In the genomic region with DNA sequence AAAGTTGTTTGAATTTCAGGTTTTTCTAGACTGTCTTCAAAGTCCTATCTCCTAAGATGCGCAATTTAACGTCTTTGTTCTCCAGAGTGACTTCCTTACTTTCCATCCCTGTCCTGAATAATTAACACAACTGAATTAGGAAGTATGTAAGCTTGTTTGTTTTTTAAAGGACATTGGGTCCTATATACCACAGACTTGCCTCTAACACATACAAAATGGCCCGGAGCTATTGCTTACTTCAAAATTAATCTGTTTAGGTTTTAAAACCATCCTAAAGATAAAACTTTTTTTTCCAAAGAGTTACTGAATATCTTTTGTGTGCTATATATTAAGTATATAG, we compare ENCODE assay signal across 8 mouse cellular contexts. TPM values are rescaled to one million over a fixed set of nuclear protein-coding genes. Genes with fewer than 3 reads are reported as not detected.
DNase-seq lines count a peak whose midpoint lies in the region; ATAC-seq and TF ChIP-seq lines count a peak whose summit lies in the region.

No protein-coding gene starts in this region.

- no peak for TF ChIP-seq CTCF in E14TG2a.4 (conservative IDR thresholded peaks at IDR 0.05; ENCODE audit: low read length)
- no peak for TF ChIP-seq CTCF in liver, postnatal 0 days (IDR thresholded peaks at IDR 0.05; ENCODE audit: low read depth)

- peak overlapping the region; percentile 96 for H3K9ac ChIP-seq in heart, embryonic 11.5 days (ENCODE audit: low read depth, low read length)
- peak overlapping the region; percentile 95 for H3K9ac ChIP-seq in forebrain, embryonic 16.5 days (replicated peaks; ENCODE audit: low read depth, low read length)
- peak overlapping the region; percentile 77 for H3K9ac ChIP-seq in liver, postnatal 0 days (replicated peaks)

- H3K4me3 ChIP-seq in heart, embryonic 11.5 days (ENCODE audit: low read depth, low read length), result peak overlapping the region; percentile 82
- peak overlapping the region; percentile 94 for H3K4me3 ChIP-seq in E14TG2a.4 (replicated peaks; ENCODE audit: low read length)
- H3K4me3 ChIP-seq in forebrain, embryonic 16.5 days (replicated peaks; ENCODE audit: low read length), result peak overlapping the region; percentile 94
- H3K4me3 ChIP-seq in liver, postnatal 0 days (ENCODE audit: low read depth, low read length), result peak overlapping the region; percentile 67

- DNase-seq in heart, adult 11 months, result no peak
- DNase-seq in liver, postnatal 0 days, result no peak
- no peak for DNase-seq in yolk sac, embryonic 10.5 days (ENCODE audit: low spot score)
- no peak for DNase-seq in retina, embryonic 14.5 days (ENCODE audit: low spot score)
- DNase-seq in frontal cortex, postnatal 10 days (ENCODE audit: low spot score in 2 of 2), result no peak

- no peak for ATAC-seq in heart, embryonic 11.5 days (replicated peaks; ENCODE audit: insufficient number of reproducible peaks, low FRiP score, low TSS enrichment)
- peak; percentile 22; the same call in 1 of the 2 replicates for ATAC-seq in forebrain, embryonic 16.5 days
- 0 out of 2 replicates have a peak, but pooled peaks have one; percentile 20 for ATAC-seq in liver, postnatal 0 days

- peak overlapping the region; percentile 91 for H3K4me2 ChIP-seq in heart, embryonic 11.5 days
- peak overlapping the region; percentile 64 for H3K4me2 ChIP-seq in forebrain, embryonic 16.5 days (ENCODE audit: low read length)
- H3K4me2 ChIP-seq in liver, postnatal 0 days (ENCODE audit: low read depth, low read length), result peak overlapping the region; percentile 73

- peak overlapping the region; percentile 95 for H3K27ac ChIP-seq in heart, embryonic 11.5 days (ENCODE audit: low read depth, low read length)
- H3K27ac ChIP-seq in forebrain, embryonic 16.5 days (ENCODE audit: low read length), result peak overlapping the region; percentile 94
- peak overlapping the region; percentile 94 for H3K27ac ChIP-seq in liver, postnatal 0 days (ENCODE audit: low read depth)

- H3K36me3 ChIP-seq in heart, embryonic 11.5 days (ENCODE audit: control insufficient read depth, insufficient read depth, low read length), result no peaks in the 10 kb centered on the region
- peaks cover under 1% of the 10 kb centered on the region for H3K36me3 ChIP-seq in E14TG2a.4 (ENCODE audit: insufficient read depth, low read length)
- H3K36me3 ChIP-seq in forebrain, embryonic 16.5 days (ENCODE audit: control insufficient read depth, insufficient read depth), result no peaks in the 10 kb centered on the region
- H3K36me3 ChIP-seq in liver, postnatal 0 days (replicated peaks; ENCODE audit: insufficient read depth, low read length), result no peaks in the 10 kb centered on the region

- H3K27me3 ChIP-seq in heart, embryonic 11.5 days (ENCODE audit: control insufficient read depth, insufficient read depth, low read length), result no peaks in the 10 kb centered on the region
- no peaks in the 10 kb centered on the region for H3K27me3 ChIP-seq in E14TG2a.4 (ENCODE audit: insufficient read depth, low read length)
- H3K27me3 ChIP-seq in forebrain, embryonic 16.5 days (replicated peaks; ENCODE audit: control insufficient read depth, insufficient read depth, low read length), result peaks cover 21% of the 10 kb centered on the region
- peaks cover 8% of the 10 kb centered on the region for H3K27me3 ChIP-seq in liver, postnatal 0 days (ENCODE audit: insufficient read depth, low read length)

- TF ChIP-seq EP300 in liver, postnatal 0 days (IDR thresholded peaks at IDR 0.05; ENCODE audit: low read depth), result no peak

- H3K9me3 ChIP-seq in heart, embryonic 11.5 days (replicated peaks; ENCODE audit: control insufficient read depth, low read length), result no peaks in the 10 kb centered on the region
- no peaks in the 10 kb centered on the region for H3K9me3 ChIP-seq in E14TG2a.4 (ENCODE audit: low read length)
- H3K9me3 ChIP-seq in forebrain, embryonic 16.5 days (ENCODE audit: control insufficient read depth, low read length), result no peaks in the 10 kb centered on the region
- H3K9me3 ChIP-seq in liver, postnatal 0 days (ENCODE audit: low read length), result peaks cover 2% of the 10 kb centered on the region; the same call in 1 of the 2 replicates

- 12% methylated on average over 3 of the region's 3 CpGs for whole genome bisulfite sequencing in heart, embryonic 11.5 days (ENCODE audit: insufficient replicate concordance)
- 14% methylated on average over 3 of the region's 3 CpGs for WGBS in forebrain, embryonic 16.5 days
- WGBS in liver, postnatal 0 days (ENCODE audit: insufficient replicate concordance), result 9% methylated on average over 3 of the region's 3 CpGs

- peaks cover 8% of the 10 kb centered on the region for H3K4me1 ChIP-seq in heart, embryonic 11.5 days (ENCODE audit: control insufficient read depth, insufficient read depth, low read length)
- H3K4me1 ChIP-seq in E14TG2a.4 (replicated peaks; ENCODE audit: low read depth, low read length), result peaks cover 41% of the 10 kb centered on the region
- H3K4me1 ChIP-seq in forebrain, embryonic 16.5 days (replicated peaks; ENCODE audit: control insufficient read depth, insufficient read depth, low read length), result peaks cover 7% of the 10 kb centered on the region
- peaks cover 19% of the 10 kb centered on the region for H3K4me1 ChIP-seq in liver, postnatal 0 days (ENCODE audit: insufficient read depth)

RNA-seq across cellular contexts. Expression of a gene that starts 0.2 kb away (rescaled TPM):
- 90.3 and 92.9 TPM in 2 replicates for polyA plus RNA-seq in heart, embryonic 11.5 days (2014; fragmentation: Nextera tagmentation; extraction: Ambion mirVana)
- polyA plus RNA-seq in forebrain, embryonic 16.5 days (2015; fragmentation: Nextera tagmentation; extraction: Ambion mirVana), result 93.5 and 102 TPM in 2 replicates
- polyA plus RNA-seq in liver, postnatal 0 days (2015; fragmentation: Nextera tagmentation; extraction: Ambion mirVana), result 58.1 and 59.6 TPM in 2 replicates

RNA-seq across cellular contexts. Expression of a gene that starts 7.2 kb away (rescaled TPM):
- polyA plus RNA-seq in heart, embryonic 11.5 days (2014; fragmentation: Nextera tagmentation; extraction: Ambion mirVana), result 51.2 TPM in 2 replicates
- polyA plus RNA-seq in forebrain, embryonic 16.5 days (2015; fragmentation: Nextera tagmentation; extraction: Ambion mirVana), result 126 and 130 TPM in 2 replicates
- 13.9 and 15.1 TPM in 2 replicates for polyA plus RNA-seq in liver, postnatal 0 days (2015; fragmentation: Nextera tagmentation; extraction: Ambion mirVana)

RNA-seq across cellular contexts. Expression of a gene that starts 14.0 kb away (rescaled TPM):
- polyA plus RNA-seq in heart, embryonic 11.5 days (2014; fragmentation: Nextera tagmentation; extraction: Ambion mirVana), result 59.9 and 60.7 TPM in 2 replicates
- polyA plus RNA-seq in forebrain, embryonic 16.5 days (2015; fragmentation: Nextera tagmentation; extraction: Ambion mirVana), result 47.6 and 49.2 TPM in 2 replicates
- 61.5 and 69.6 TPM in 2 replicates for polyA plus RNA-seq in liver, postnatal 0 days (2015; fragmentation: Nextera tagmentation; extraction: Ambion mirVana)

RNA-seq across cellular contexts. Expression of a gene that starts 24.9 kb away (rescaled TPM):
- 48.4 and 49.4 TPM in 2 replicates for polyA plus RNA-seq in heart, embryonic 11.5 days (2014; fragmentation: Nextera tagmentation; extraction: Ambion mirVana)
- polyA plus RNA-seq in forebrain, embryonic 16.5 days (2015; fragmentation: Nextera tagmentation; extraction: Ambion mirVana), result 111 and 114 TPM in 2 replicates
- 16.0 and 16.7 TPM in 2 replicates for polyA plus RNA-seq in liver, postnatal 0 days (2015; fragmentation: Nextera tagmentation; extraction: Ambion mirVana)

RNA-seq across cellular contexts. Expression of a gene that starts 33.9 kb away (rescaled TPM):
- 40.4 and 45.4 TPM in 2 replicates for polyA plus RNA-seq in heart, embryonic 11.5 days (2014; fragmentation: Nextera tagmentation; extraction: Ambion mirVana)
- 55.5 and 61.7 TPM in 2 replicates for polyA plus RNA-seq in forebrain, embryonic 16.5 days (2015; fragmentation: Nextera tagmentation; extraction: Ambion mirVana)
- 16.4 and 17.7 TPM in 2 replicates for polyA plus RNA-seq in liver, postnatal 0 days (2015; fragmentation: Nextera tagmentation; extraction: Ambion mirVana)
